ENCODE assay signal across 8 mouse cellular contexts in genomic region chr4:123564051-123564791, GRCm38 (mm10).
DNase-seq lines count a peak whose midpoint lies in the region; ATAC-seq and TF ChIP-seq lines count a peak whose summit lies in the region.

No protein-coding gene starts in this region.

- peak overlapping the region; percentile 31; the same call in 1 of the 2 replicates for H3K9ac ChIP-seq in liver, adult 2 months (ENCODE audit: low read depth, low read length)
- no peak overlapping the region for H3K9ac ChIP-seq in liver, embryonic 15.5 days
- no peak overlapping the region for H3K9ac ChIP-seq in midbrain, embryonic 14.5 days (replicated peaks; ENCODE audit: low read length)

- peaks cover 29% of the 10 kb centered on the region; the same call in 1 of the 2 replicates for H3K79me2 ChIP-seq in liver, adult 2 months (ENCODE audit: control insufficient read depth, insufficient read depth, low read length)

- H3K4me3 ChIP-seq in liver, adult 2 months (ENCODE audit: insufficient read depth, low read depth, low read length) = no peak overlapping the region; the same call in 1 of the 2 replicates
- peak overlapping the region; percentile 37 for H3K4me3 ChIP-seq in liver, embryonic 15.5 days (replicated peaks)
- H3K4me3 ChIP-seq in midbrain, embryonic 14.5 days (replicated peaks; ENCODE audit: low read depth, low read length) = no peak overlapping the region

- peak; percentile 59 for DNase-seq in liver, adult 2 months (ENCODE audit: extremely low read depth, low read depth, low spot score)
- no peak for DNase-seq in liver
- peak; percentile 70 for DNase-seq in gonadal fat pad, adult 2 months (ENCODE audit: low read depth)
- peak; percentile 87 to 89 for DNase-seq in spleen, postnatal 36 days (ENCODE audit: low spot score in 2 of 2)
- no peak for DNase-seq in right cerebral cortex, postnatal 25 days
- DNase-seq in ovary, postnatal 10 days (ENCODE audit: low spot score) = no peak
- DNase-seq in midbrain, embryonic 14.5 days = no peak

- ATAC-seq in liver, embryonic 15.5 days (ENCODE audit: insufficient read depth) = peak; percentile 55
- no peak for ATAC-seq in midbrain, embryonic 14.5 days (ENCODE audit: low FRiP score, low TSS enrichment)

- H3K9me3 ChIP-seq in liver, embryonic 15.5 days (replicated peaks) = no peaks in the 10 kb centered on the region
- no peaks in the 10 kb centered on the region for H3K9me3 ChIP-seq in midbrain, embryonic 14.5 days (ENCODE audit: control insufficient read depth, low read length)

- no peak for TF ChIP-seq CTCF in liver, adult 2 months (IDR thresholded peaks at IDR 0.05; ENCODE audit: low read depth, low read length)

- H3K4me2 ChIP-seq in liver, embryonic 15.5 days = peak overlapping the region; percentile 40
- no peak overlapping the region for H3K4me2 ChIP-seq in midbrain, embryonic 14.5 days (ENCODE audit: low read length)

- 51% methylated on average over 6 of the region's 6 CpGs for WGBS in liver, adult 2 months
- WGBS in liver, embryonic 15.5 days (ENCODE audit: insufficient replicate concordance) = 16% methylated on average over 6 of the region's 6 CpGs
- WGBS in midbrain, embryonic 14.5 days = 92% methylated on average over 6 of the region's 6 CpGs

- H3K4me1 ChIP-seq in liver, adult 2 months (ENCODE audit: control insufficient read depth, insufficient read depth, low read length) = peaks cover 15% of the 10 kb centered on the region
- H3K4me1 ChIP-seq in liver, embryonic 15.5 days (replicated peaks) = peaks cover 34% of the 10 kb centered on the region
- peaks cover 7% of the 10 kb centered on the region for H3K4me1 ChIP-seq in midbrain, embryonic 14.5 days (ENCODE audit: control insufficient read depth, insufficient read depth, low read length)

- TF ChIP-seq POLR2A in liver, adult 2 months (IDR thresholded peaks at IDR 0.05; ENCODE audit: extremely low read depth, insufficient read depth, low read length) = no peak

- peak overlapping the region; percentile 44 for H3K27ac ChIP-seq in liver, adult 2 months (replicated peaks; ENCODE audit: insufficient read depth, low read depth, low read length)
- peak overlapping the region; percentile 71 for H3K27ac ChIP-seq in liver, embryonic 15.5 days (replicated peaks)
- H3K27ac ChIP-seq in midbrain, embryonic 14.5 days (replicated peaks; ENCODE audit: low read depth, low read length) = no peak overlapping the region

- H3K36me3 ChIP-seq in liver, adult 2 months (ENCODE audit: control insufficient read depth, insufficient read depth, low read length) = no peaks in the 10 kb centered on the region
- no peaks in the 10 kb centered on the region for H3K36me3 ChIP-seq in liver, embryonic 15.5 days (replicated peaks)
- no peaks in the 10 kb centered on the region for H3K36me3 ChIP-seq in midbrain, embryonic 14.5 days (ENCODE audit: control insufficient read depth, insufficient read depth, low read length)

- no peaks in the 10 kb centered on the region for H3K27me3 ChIP-seq in liver, adult 2 months (ENCODE audit: control insufficient read depth, insufficient read depth, low read length)
- no peaks in the 10 kb centered on the region for H3K27me3 ChIP-seq in liver, embryonic 15.5 days
- H3K27me3 ChIP-seq in midbrain, embryonic 14.5 days (ENCODE audit: control insufficient read depth, insufficient read depth, low read length) = no peaks in the 10 kb centered on the region

Comparison
In these comparisons a context has a peak if more than half of its experiments do, and no peak if none do; other contexts are left out.
1. DNase-seq: peak in liver, adult 2 months (single experiment), gonadal fat pad, adult 2 months (single experiment) and spleen, postnatal 36 days (2 of 2); none in liver (single experiment), right cerebral cortex, postnatal 25 days (single experiment), ovary, postnatal 10 days (single experiment) and midbrain, embryonic 14.5 days (single experiment).